Mouse (Mus musculus): Measurements from ENCODE around the gene Pigm. TPM values are rescaled to one million over a fixed set of nuclear protein-coding genes. Genes with fewer than 3 reads are reported as not detected.

The Pigm gene
- polyA plus RNA-seq, 1 experiment, result 14.3 TPM

DNA sequence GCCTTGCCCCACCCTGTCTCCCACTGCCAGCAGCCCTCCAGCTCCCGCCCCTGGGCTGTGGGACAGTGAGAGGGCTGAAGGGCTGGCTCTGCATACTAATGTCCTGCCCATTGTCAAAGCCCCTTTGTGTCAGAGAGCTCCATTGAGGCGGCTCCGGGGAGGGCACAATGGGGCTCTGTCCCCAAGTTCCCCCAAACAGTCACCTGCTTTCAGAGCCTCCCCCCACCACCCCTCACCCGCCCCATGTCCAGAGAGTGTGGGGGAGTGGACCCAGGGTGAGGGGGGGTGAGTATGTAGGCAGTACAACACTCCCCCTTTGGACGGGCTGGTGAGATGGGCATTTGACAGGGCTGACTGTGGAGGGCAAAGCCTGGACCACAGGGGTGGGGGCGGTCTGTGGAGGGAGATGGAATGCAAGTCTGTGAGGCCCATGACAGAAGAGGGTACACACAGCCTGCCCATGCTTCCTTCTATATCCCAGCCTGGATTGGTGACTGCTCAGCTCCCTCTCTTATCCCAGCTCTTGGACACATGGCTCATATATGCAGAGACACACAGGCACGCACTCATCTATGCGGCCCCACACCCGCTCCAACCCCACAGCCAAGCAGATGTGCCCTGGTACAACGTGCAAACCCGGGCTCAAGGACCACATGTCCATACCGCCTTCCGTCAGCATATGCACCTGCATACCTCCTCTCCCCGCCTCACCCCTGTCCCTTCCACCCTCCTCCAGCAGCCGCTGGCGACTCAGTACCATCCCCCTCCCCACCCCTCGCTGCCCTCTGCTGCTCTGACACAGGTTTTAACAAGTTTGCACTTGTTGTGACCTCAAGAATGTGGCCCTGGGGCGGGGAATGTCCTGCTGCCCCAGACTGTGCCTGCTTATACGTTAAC is 26.2 kb upstream of the Pigm start:
- H3K27ac ChIP-seq (ENCODE audit: insufficient read depth, low read depth, low read length), result no peak overlapping the region
- H3K4me1 ChIP-seq (ENCODE audit: control insufficient read depth, insufficient read depth, low read length), result peaks cover 53% of the 10 kb centered on the region
- no peak overlapping the region for H3K4me3 ChIP-seq (ENCODE audit: insufficient read depth, low read length)
- TF ChIP-seq CTCF (IDR thresholded peaks at IDR 0.05; ENCODE audit: low read depth, low read length) (no peak), POLR2A (IDR thresholded peaks at IDR 0.05; ENCODE audit: borderline replicate concordance, low read depth, low read length) (no peak)

DNA sequence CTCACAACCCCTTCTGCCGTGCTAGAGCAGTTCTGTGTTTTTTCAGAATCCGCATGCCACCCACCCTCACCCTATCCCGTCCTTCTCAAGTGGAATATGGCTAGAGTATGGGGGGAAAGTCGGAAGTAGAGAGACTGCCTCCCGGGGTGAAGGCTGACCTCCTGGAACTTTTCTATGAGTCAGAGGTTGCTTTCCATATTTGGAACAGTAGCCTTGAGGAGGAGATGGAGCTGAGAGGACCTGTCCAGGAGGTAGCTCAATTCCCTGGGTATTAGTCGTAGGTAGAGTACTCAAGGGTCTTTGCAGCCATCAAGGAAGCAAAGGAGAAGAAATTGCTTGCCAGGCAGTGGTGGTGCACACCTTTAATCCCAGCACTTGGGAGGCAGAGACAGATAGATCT is 24.3 kb upstream of the Pigm start:
- Histone ChIP-seq H3K27ac (ENCODE audit: insufficient read depth, low read depth, low read length) (peak overlapping the region; percentile 68), H3K4me3 (ENCODE audit: insufficient read depth, low read length) (no peak overlapping the region), H3K4me1 (ENCODE audit: control insufficient read depth, insufficient read depth, low read length) (peaks cover 40% of the 10 kb centered on the region)
- TF ChIP-seq CTCF (IDR thresholded peaks at IDR 0.05; ENCODE audit: low read depth, low read length) (no peak), POLR2A (IDR thresholded peaks at IDR 0.05; ENCODE audit: borderline replicate concordance, low read depth, low read length) (no peak)

DNA sequence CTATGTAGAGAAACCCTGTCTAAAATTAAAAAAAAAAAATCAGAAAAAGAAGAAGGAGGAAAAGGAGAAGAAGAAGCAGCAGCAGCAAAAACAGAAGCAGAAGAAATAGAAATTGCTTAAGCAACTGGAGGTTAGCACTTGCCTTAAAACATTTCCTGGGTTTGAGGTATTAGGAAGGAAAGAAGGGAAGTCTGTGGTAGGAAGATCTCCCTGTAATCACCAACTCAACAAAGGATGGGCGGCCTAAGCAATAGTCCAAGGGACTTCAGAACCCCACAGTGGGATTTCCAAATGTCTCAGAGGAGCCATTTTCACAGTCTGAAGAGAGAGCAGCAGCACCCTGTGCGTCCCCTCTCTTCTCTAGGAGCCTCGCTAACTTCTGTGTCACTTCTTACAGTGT is 23.9 kb upstream of the Pigm start:
- TF ChIP-seq POLR2A (IDR thresholded peaks at IDR 0.05; ENCODE audit: borderline replicate concordance, low read depth, low read length), result no peak
- no peak for TF ChIP-seq CTCF (IDR thresholded peaks at IDR 0.05; ENCODE audit: low read depth, low read length)
- Histone ChIP-seq H3K27ac (ENCODE audit: insufficient read depth, low read depth, low read length) (peak overlapping the region; percentile 68), H3K4me3 (ENCODE audit: insufficient read depth, low read length) (no peak overlapping the region), H3K4me1 (ENCODE audit: control insufficient read depth, insufficient read depth, low read length) (peaks cover 37% of the 10 kb centered on the region)

DNA sequence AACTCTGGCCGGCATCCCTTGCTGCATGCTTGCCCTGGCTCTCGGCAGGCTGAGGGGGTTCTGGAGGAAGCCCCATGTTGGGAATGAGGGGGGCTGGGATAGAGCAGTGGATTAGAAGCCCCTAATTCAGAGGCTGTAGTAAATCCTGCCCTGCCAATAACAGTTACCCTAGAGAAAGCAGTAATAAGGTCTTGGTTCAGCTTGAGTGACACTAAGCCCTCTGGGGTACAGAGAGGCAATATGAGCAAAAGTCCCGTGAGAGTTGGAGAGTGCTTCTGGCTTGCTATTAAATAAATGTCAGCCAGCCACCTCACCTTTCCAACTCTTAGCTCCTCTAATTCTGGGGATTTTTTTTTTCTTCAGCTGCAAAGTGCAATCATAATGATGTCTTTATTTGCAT is 21.0 kb upstream of the Pigm start:
- no peak for TF ChIP-seq CTCF (IDR thresholded peaks at IDR 0.05; ENCODE audit: low read depth, low read length)
- no peak for TF ChIP-seq POLR2A (IDR thresholded peaks at IDR 0.05; ENCODE audit: borderline replicate concordance, low read depth, low read length)
- H3K4me3 ChIP-seq (ENCODE audit: insufficient read depth, low read length), result no peak overlapping the region
- H3K27ac ChIP-seq (ENCODE audit: insufficient read depth, low read depth, low read length), result no peak overlapping the region
- peaks cover 22% of the 10 kb centered on the region for H3K4me1 ChIP-seq (ENCODE audit: control insufficient read depth, insufficient read depth, low read length)

DNA sequence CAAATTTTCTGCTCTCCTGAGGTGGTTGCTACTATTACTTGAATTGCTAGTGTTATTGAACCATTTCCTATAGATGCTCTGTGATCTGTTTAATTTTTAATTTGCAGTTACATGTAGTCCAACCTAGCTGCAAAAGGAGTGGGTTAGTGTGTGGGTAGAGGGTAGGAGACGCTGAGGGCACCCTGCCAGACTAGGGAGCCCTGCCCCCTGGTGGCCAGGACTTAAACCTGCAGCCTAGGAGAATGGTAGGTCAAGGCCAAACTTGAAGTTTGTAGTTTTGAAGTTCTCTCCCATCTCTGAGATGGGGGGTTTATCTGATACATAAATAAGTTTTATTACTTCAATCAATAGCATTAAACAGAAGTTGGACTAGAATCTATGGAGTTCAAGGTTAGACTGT is 18.8 kb upstream of the Pigm start:
- peak; percentile 89 for TF ChIP-seq CTCF (IDR thresholded peaks at IDR 0.05; ENCODE audit: low read depth, low read length)
- no peak for TF ChIP-seq POLR2A (IDR thresholded peaks at IDR 0.05; ENCODE audit: borderline replicate concordance, low read depth, low read length)
- Histone ChIP-seq H3K27ac (ENCODE audit: insufficient read depth, low read depth, low read length) (no peak overlapping the region), H3K4me3 (ENCODE audit: insufficient read depth, low read length) (no peak overlapping the region), H3K4me1 (ENCODE audit: control insufficient read depth, insufficient read depth, low read length) (peaks cover 9% of the 10 kb centered on the region)

DNA sequence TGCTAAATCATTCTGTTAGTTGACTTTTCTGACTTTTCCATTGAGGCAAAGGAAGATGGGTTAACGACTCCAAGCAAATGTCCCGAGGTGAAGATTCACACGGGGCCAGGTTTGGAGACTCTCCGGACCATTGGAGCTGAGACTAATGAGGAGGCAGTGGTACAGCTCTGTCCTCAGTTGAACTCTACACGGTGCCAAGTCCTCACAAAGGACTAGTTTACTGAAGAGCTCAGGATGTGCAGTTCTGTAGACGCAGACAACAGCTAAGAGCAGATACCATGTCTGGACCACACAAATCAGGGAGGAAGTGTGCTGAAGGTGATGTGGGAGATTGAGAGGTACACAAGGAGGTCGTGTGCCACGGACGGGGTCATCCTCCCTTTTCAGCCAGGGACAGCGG is 18.0 kb upstream of the Pigm start:
- H3K27ac ChIP-seq (ENCODE audit: insufficient read depth, low read depth, low read length), result no peak overlapping the region
- H3K4me1 ChIP-seq (ENCODE audit: control insufficient read depth, insufficient read depth, low read length), result peaks cover under 1% of the 10 kb centered on the region
- TF ChIP-seq POLR2A (IDR thresholded peaks at IDR 0.05; ENCODE audit: borderline replicate concordance, low read depth, low read length) (no peak), CTCF (IDR thresholded peaks at IDR 0.05; ENCODE audit: low read depth, low read length) (no peak)
- no peak overlapping the region for H3K4me3 ChIP-seq (ENCODE audit: insufficient read depth, low read length)

DNA sequence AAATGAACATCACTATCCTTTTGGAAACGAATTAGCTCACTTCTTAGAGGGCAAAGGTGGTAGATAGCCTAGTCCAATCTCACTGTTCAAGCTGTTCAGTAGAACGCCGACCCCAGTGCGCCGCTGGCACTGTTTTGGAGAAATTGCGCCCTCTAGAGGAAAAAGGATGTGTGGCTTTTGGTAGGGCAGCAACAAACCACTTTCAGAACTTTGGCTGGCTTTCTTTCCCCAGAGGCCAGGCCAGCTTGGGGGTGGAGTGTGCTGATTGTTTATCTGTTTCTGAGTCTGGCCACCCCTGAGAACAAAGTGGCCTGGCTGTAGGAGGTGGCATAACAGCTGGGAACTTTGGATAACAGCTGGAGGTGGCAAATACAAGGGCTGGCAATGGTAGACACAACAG is 11.7 kb upstream of the Pigm start:
- Histone ChIP-seq H3K27ac (ENCODE audit: insufficient read depth, low read depth, low read length) (no peak overlapping the region), H3K4me1 (ENCODE audit: control insufficient read depth, insufficient read depth, low read length) (peaks cover 4% of the 10 kb centered on the region; the same call in 1 of the 2 replicates), H3K4me3 (ENCODE audit: insufficient read depth, low read length) (no peak overlapping the region)
- TF ChIP-seq POLR2A (IDR thresholded peaks at IDR 0.05; ENCODE audit: borderline replicate concordance, low read depth, low read length), result no peak
- TF ChIP-seq CTCF (IDR thresholded peaks at IDR 0.05; ENCODE audit: low read depth, low read length), result peak; percentile 96

DNA sequence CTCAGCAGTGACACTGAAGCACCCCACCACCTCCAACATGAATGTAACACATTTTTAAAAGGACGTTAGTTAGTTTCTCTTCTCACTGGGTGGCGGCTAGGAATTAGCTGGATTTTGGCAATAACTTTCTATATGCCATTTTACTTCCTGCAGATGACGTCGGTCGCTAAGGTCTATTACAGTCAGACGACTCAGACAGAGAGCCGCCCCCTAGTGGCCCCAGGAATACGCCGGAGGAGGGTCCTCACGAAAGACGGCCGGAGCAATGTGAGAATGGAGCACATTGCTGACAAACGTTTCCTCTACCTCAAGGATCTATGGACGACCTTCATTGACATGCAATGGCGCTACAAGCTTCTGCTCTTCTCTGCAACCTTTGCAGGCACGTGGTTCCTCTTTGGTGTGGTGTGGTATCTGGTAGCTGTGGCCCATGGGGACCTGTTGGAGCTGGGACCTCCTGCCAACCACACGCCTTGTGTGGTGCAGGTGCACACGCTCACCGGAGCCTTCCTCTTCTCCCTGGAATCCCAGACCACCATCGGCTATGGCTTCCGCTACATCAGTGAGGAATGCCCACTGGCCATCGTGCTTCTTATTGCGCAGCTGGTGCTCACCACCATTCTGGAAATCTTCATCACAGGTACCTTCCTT is 7.5 kb upstream of the Pigm start:
- H3K4me1 ChIP-seq (ENCODE audit: control insufficient read depth, insufficient read depth, low read length), result peaks cover 19% of the 10 kb centered on the region
- no peak for TF ChIP-seq POLR2A (IDR thresholded peaks at IDR 0.05; ENCODE audit: borderline replicate concordance, low read depth, low read length)
- TF ChIP-seq CTCF (IDR thresholded peaks at IDR 0.05; ENCODE audit: low read depth, low read length), result peak; percentile 26; the same call in 1 of the 2 replicates
- no peak overlapping the region for H3K27ac ChIP-seq (ENCODE audit: insufficient read depth, low read depth, low read length)
- no peak overlapping the region for H3K4me3 ChIP-seq (ENCODE audit: insufficient read depth, low read length)

DNA sequence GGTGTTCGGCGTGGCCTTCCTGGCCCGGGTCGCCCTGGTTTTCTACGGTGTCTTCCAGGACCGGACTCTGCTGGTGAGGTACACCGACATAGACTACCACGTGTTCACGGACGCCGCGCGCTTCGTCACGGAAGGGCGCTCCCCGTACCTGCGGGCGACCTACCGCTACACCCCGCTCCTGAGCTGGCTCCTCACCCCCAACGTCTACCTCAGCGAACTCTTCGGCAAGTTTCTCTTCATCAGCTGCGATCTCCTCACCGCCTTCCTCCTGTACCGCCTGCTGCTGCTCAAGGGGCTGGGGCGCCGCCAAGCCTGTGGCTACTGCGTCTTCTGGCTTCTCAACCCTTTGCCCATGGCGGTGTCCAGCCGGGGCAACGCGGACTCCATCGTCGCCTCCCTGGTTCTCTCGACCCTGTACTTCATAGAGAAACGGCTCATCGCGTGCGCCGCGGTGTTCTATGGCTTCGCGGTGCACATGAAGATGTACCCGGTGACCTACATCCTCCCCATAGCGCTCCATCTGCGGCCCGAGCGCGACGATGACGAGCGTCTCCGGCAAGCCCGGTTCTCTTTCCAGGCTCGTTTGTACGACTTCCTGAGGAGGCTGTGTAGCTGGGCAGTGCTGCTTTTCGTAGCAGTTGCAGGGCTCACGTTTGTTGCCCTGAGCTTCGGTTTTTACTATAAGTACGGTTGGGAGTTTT is 562 bp downstream of the Pigm start:
- TF ChIP-seq CTCF (IDR thresholded peaks at IDR 0.05; ENCODE audit: low read depth, low read length), result no peak
- TF ChIP-seq POLR2A (IDR thresholded peaks at IDR 0.05; ENCODE audit: borderline replicate concordance, low read depth, low read length), result no peak
- Histone ChIP-seq H3K4me3 (ENCODE audit: insufficient read depth, low read length) (peak overlapping the region; percentile 82), H3K27ac (ENCODE audit: insufficient read depth, low read depth, low read length) (peak overlapping the region; percentile 22), H3K4me1 (ENCODE audit: control insufficient read depth, insufficient read depth, low read length) (peaks cover 33% of the 10 kb centered on the region)
